Mouse (Mus musculus) spleen, adult 2 months (tissue): ENCODE measurements around the gene St6galnac3. TPM values are rescaled to one million over a fixed set of nuclear protein-coding genes. Genes with fewer than 3 reads are reported as not detected.

Source experiments
- DNase-seq, 2 experiments: peaks; one replicate each; pipeline versions ENCODE4 v3.0.0 to v3.0.0-alpha.2; 2012 to 2021; ENCODE audit warnings: low spot score in 2 of 2, low read depth in 1 of 2
- H3K27ac ChIP-seq: fragments of 200-500 bp; 2 replicates; pipeline ENCODE4 v1.5.1; 2012; ENCODE audit warnings: low read length, inconsistent platforms; ENCODE audit not compliant: insufficient read depth
- H3K27me3 ChIP-seq: fragments of 200-500 bp; 2 replicates; pipeline ENCODE4 v1.6.1; 2012; ENCODE audit warnings: mild to moderate bottlenecking, moderate library complexity, low read length, inconsistent platforms; ENCODE audit not compliant: control insufficient read depth, insufficient read depth
- H3K36me3 ChIP-seq: fragments of 200-500 bp; 2 replicates; pipeline ENCODE4 v1.6.1; 2012; ENCODE audit warnings: mild to moderate bottlenecking, low read length, inconsistent platforms; ENCODE audit not compliant: control insufficient read depth, insufficient read depth
- H3K4me1 ChIP-seq: fragments of 200-500 bp; 2 replicates; pipeline ENCODE4 v1.6.1; 2011; ENCODE audit warnings: inconsistent platforms; ENCODE audit not compliant: control insufficient read depth, insufficient read depth, insufficient read length
- H3K4me3 ChIP-seq: fragments of 200-500 bp; 2 replicates; pipeline ENCODE4 v1.5.1; 2011; ENCODE audit warnings: mild to moderate bottlenecking, inconsistent platforms; ENCODE audit not compliant: insufficient read depth, insufficient read length; ENCODE audit errors: extremely low read depth
- CTCF ChIP-seq: fragments of 200-500 bp; IDR thresholded peaks from 2 replicates; pipeline ENCODE4 v1.5.1; 2011; ENCODE audit warnings: mild to moderate bottlenecking, inconsistent platforms; ENCODE audit not compliant: insufficient read depth, insufficient read length, insufficient replicate concordance; ENCODE audit errors: extremely low read depth
- POLR2A ChIP-seq: fragments of 200-500 bp; IDR thresholded peaks from 2 replicates; pipeline ENCODE4 v1.6.1; 2011; ENCODE audit warnings: low read depth, low read length, inconsistent platforms
- WGBS: fragments of 180-500 bp; shearing (Covaris S2); methylation state at CpG from one replicate; pipeline ENCODE4 v1.1.7; 2018; 5-methylcytosine and 5-hydroxymethylcytosine counted together
- polyA plus RNA-seq: library from polyadenylated mRNA; depleted of rRNA; stranded (reverse); fragments of >200 nt; gene quantifications from 2 replicates; pipeline ENCODE4 v1.2.3, GENCODE M21; 2012

The St6galnac3 gene
- polyA plus RNA-seq, 1 experiment, result 3.0 TPM

- Histone ChIP-seq H3K4me3 (no peak overlapping the region), H3K4me1 (no peaks in the 10 kb centered on the region), H3K36me3 (no peaks in the 10 kb centered on the region), H3K27me3 (no peaks in the 10 kb centered on the region), H3K27ac (no peak overlapping the region)
- WGBS, result 96% methylated on average over 9 of the region's 9 CpGs
- DNase-seq, result no peak
- no peak for TF ChIP-seq POLR2A
- TF ChIP-seq CTCF, result no peak
Measured at GRCm38 (mm10) chr3:153417001-153417400, 308.0 kb downstream of the St6galnac3 start.

GRCm38 (mm10) chr3:153416383-153416782 is 308.6 kb downstream of the St6galnac3 start:
- TF ChIP-seq CTCF (no peak), POLR2A (no peak)
- no peaks in the 10 kb centered on the region for H3K27me3 ChIP-seq
- H3K4me1 ChIP-seq, result no peaks in the 10 kb centered on the region
- H3K27ac ChIP-seq, result no peak overlapping the region
- H3K4me3 ChIP-seq, result no peak overlapping the region
- WGBS, result 91% methylated on average over 4 of the region's 4 CpGs
- no peak for DNase-seq
- no peaks in the 10 kb centered on the region for H3K36me3 ChIP-seq

- no peak overlapping the region for H3K4me3 ChIP-seq
- H3K27me3 ChIP-seq, result no peaks in the 10 kb centered on the region
- H3K4me1 ChIP-seq, result no peaks in the 10 kb centered on the region
- 97% methylated on average over 2 of the region's 2 CpGs for WGBS
- H3K36me3 ChIP-seq, result no peaks in the 10 kb centered on the region
- H3K27ac ChIP-seq, result no peak overlapping the region
- DNase-seq, result no peak
- TF ChIP-seq POLR2A, result no peak
- TF ChIP-seq CTCF, result no peak
Measured at GRCm38 (mm10) chr3:153414132-153414531, 310.8 kb downstream of the St6galnac3 start.

- Histone ChIP-seq H3K36me3 (no peaks in the 10 kb centered on the region), H3K27me3 (no peaks in the 10 kb centered on the region), H3K4me1 (no peaks in the 10 kb centered on the region), H3K27ac (no peak overlapping the region), H3K4me3 (no peak overlapping the region)
- WGBS, result 91% methylated on average over 9 of the region's 9 CpGs
- DNase-seq, result no peak
- no peak for TF ChIP-seq POLR2A
- no peak for TF ChIP-seq CTCF
Measured at GRCm38 (mm10) chr3:153409286-153409685, 315.7 kb downstream of the St6galnac3 start.

GRCm38 (mm10) chr3:153408361-153408760 is 316.6 kb downstream of the St6galnac3 start:
- no peak for DNase-seq
- WGBS, result 88% methylated on average over 6 of the region's 6 CpGs
- TF ChIP-seq CTCF (no peak), POLR2A (no peak)

GRCm38 (mm10) chr3:153407698-153408097 is 317.3 kb downstream of the St6galnac3 start:
- H3K36me3 ChIP-seq, result no peaks in the 10 kb centered on the region
- H3K4me3 ChIP-seq, result no peak overlapping the region
- 88% methylated on average over 6 of the region's 6 CpGs for WGBS
- no peaks in the 10 kb centered on the region for H3K4me1 ChIP-seq
- TF ChIP-seq POLR2A, result no peak
- no peak for TF ChIP-seq CTCF
- no peaks in the 10 kb centered on the region for H3K27me3 ChIP-seq
- DNase-seq, result no peak
- H3K27ac ChIP-seq, result no peak overlapping the region

More at GRCm38 (mm10) chr3:153408361-153408760, 316.6 kb downstream of the St6galnac3 start:
- Histone ChIP-seq H3K36me3 (no peaks in the 10 kb centered on the region), H3K27me3 (no peaks in the 10 kb centered on the region), H3K4me3 (no peak overlapping the region), H3K27ac (no peak overlapping the region), H3K4me1 (no peaks in the 10 kb centered on the region)

- 89% methylated on average over 1 of the region's 1 CpGs for WGBS
- H3K27me3 ChIP-seq, result no peaks in the 10 kb centered on the region
- no peak overlapping the region for H3K4me3 ChIP-seq
- TF ChIP-seq CTCF (no peak), POLR2A (no peak)
- no peak for DNase-seq
- no peaks in the 10 kb centered on the region for H3K4me1 ChIP-seq
- H3K36me3 ChIP-seq, result no peaks in the 10 kb centered on the region
- no peak overlapping the region for H3K27ac ChIP-seq
Measured at GRCm38 (mm10) chr3:153406858-153407257, 318.1 kb downstream of the St6galnac3 start.
